Mouse (Mus musculus) embryonic facial prominence, embryonic 14.5 days (tissue): Measurements from ENCODE around the gene Bank1. TPM values are rescaled to one million over a fixed set of nuclear protein-coding genes. Genes with fewer than 3 reads are reported as not detected.

Experiments used
- ATAC-seq: fragments of 200-750 bp; cut with Nextera tagmentation; 2 replicates; pipeline ENCODE4 v1.8.0; 2017; ENCODE audit warnings: low read depth, moderate number of reproducible peaks, moderate TSS enrichment
- DNase-seq: peaks from one replicate; pipeline ENCODE4 v3.0.0-alpha.2; 2015; ENCODE audit warnings: low spot score
- H3K27ac ChIP-seq: fragments of 300-500 bp; sonication (generic); replicated peaks from 2 replicates; pipeline ENCODE4 v1.5.1; 2014; ENCODE audit warnings: low read depth, mild to moderate bottlenecking, low read length, moderate library complexity
- H3K27me3 ChIP-seq: fragments of 300-500 bp; sonication (generic); replicated peaks from 2 replicates; pipeline ENCODE4 v1.6.1; 2014; ENCODE audit warnings: low read length; ENCODE audit not compliant: control insufficient read depth, insufficient read depth
- H3K36me3 ChIP-seq: fragments of 300-500 bp; sonication (generic); 2 replicates; pipeline ENCODE4 v1.6.1; 2014; ENCODE audit warnings: low read length, mixed read lengths; ENCODE audit not compliant: control insufficient read depth, insufficient read depth
- H3K4me1 ChIP-seq: fragments of 300-500 bp; sonication (generic); 2 replicates; pipeline ENCODE4 v1.6.1; 2014; ENCODE audit warnings: antibody characterized with exemption, low read length; ENCODE audit not compliant: control insufficient read depth, insufficient read depth
- H3K4me2 ChIP-seq: fragments of 300-500 bp; sonication (generic); 2 replicates; pipeline ENCODE4 v1.6.1; 2014; ENCODE audit warnings: low read depth, mild to moderate bottlenecking, low read length, moderate library complexity, mixed read lengths
- H3K4me3 ChIP-seq: fragments of 300-500 bp; sonication (generic); 2 replicates; pipeline ENCODE4 v1.5.1; 2014; ENCODE audit warnings: low read depth, mild to moderate bottlenecking, low read length
- H3K9ac ChIP-seq: fragments of 300-500 bp; sonication (generic); 2 replicates; pipeline ENCODE4 v1.6.1; 2014; ENCODE audit warnings: low read depth, mild to moderate bottlenecking, low read length, moderate library complexity, mixed read lengths
- H3K9me3 ChIP-seq: fragments of 300-500 bp; sonication (generic); 2 replicates; pipeline ENCODE4 v1.6.1; 2016; ENCODE audit warnings: low read length; ENCODE audit not compliant: control insufficient read depth
- WGBS: fragments of 180-500 bp; shearing (Covaris S2); extraction: QIAGEN DNeasy Blood & Tissue Kit; methylation state at CpG from one replicate; pipeline ENCODE4 v1.1.7; 2014; 5-methylcytosine and 5-hydroxymethylcytosine counted together
- polyA plus RNA-seq: library from polyadenylated mRNA; unstranded; fragments of >200 nt; fragmentation: Nextera tagmentation; extraction: Ambion mirVana; gene quantifications from 2 replicates; pipeline ENCODE4 v1.2.1, GENCODE M21; 2014

Gene Bank1
- polyA plus RNA-seq, 1 experiment from 2014 or later: 1.1 TPM

GRCm38 (mm10) chr3:136166033-136166361, 159.9 kb downstream of the Bank1 start:
- Histone ChIP-seq H3K9me3 (no peaks in the 10 kb centered on the region), H3K27ac (no peak overlapping the region), H3K4me3 (no peak overlapping the region), H3K9ac (no peak overlapping the region), H3K4me2 (no peak overlapping the region), H3K36me3 (no peaks in the 10 kb centered on the region), H3K27me3 (no peaks in the 10 kb centered on the region), H3K4me1 (no peaks in the 10 kb centered on the region)
- DNase-seq (no peak), ATAC-seq (no peak)
- 86% methylated on average over 2 of the region's 2 CpGs for WGBS

GRCm38 (mm10) chr3:136165167-136166032, 160.5 kb downstream of the Bank1 start:
- Histone ChIP-seq H3K4me1 (no peaks in the 10 kb centered on the region), H3K27me3 (no peaks in the 10 kb centered on the region), H3K9me3 (no peaks in the 10 kb centered on the region), H3K9ac (no peak overlapping the region), H3K4me3 (no peak overlapping the region), H3K27ac (no peak overlapping the region), H3K4me2 (no peak overlapping the region), H3K36me3 (no peaks in the 10 kb centered on the region)
- ATAC-seq (no peak), DNase-seq (no peak)
- WGBS: 82% methylated on average over 7 of the region's 7 CpGs

GRCm38 (mm10) chr3:136158059-136158458, 167.8 kb downstream of the Bank1 start:
- no peaks in the 10 kb centered on the region for H3K36me3 ChIP-seq
- no peak overlapping the region for H3K9ac ChIP-seq
- H3K27me3 ChIP-seq: no peaks in the 10 kb centered on the region
- 57% methylated on average over 2 of the region's 2 CpGs for WGBS
- no peak overlapping the region for H3K27ac ChIP-seq
- no peak overlapping the region for H3K4me2 ChIP-seq
- no peak overlapping the region for H3K4me3 ChIP-seq
- no peak for DNase-seq
- H3K4me1 ChIP-seq: no peaks in the 10 kb centered on the region
- ATAC-seq: no peak
- no peaks in the 10 kb centered on the region for H3K9me3 ChIP-seq

DNA sequence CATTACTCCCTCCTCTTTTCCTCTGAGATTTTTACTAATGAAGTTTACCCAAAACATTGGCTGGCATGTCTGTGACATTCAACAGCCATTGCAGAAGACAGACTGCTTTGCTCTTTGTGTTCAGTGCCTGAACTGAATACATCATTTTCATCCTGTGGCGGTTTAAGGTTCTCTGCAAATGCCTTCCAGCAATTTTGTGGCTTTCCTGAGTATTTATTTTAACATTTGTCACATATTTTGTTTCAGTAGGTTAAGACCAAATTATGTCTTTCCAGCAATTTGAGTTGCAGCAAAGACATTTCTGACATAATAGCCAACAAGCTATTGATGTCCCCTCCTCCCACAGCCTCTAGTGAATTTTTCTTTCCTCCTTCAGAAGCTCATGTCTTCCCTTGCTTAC, 170.3 kb downstream of the Bank1 start:
- Histone ChIP-seq H3K9me3 (no peaks in the 10 kb centered on the region), H3K27ac (no peak overlapping the region), H3K4me2 (no peak overlapping the region), H3K9ac (no peak overlapping the region), H3K4me3 (no peak overlapping the region), H3K27me3 (no peaks in the 10 kb centered on the region), H3K36me3 (no peaks in the 10 kb centered on the region), H3K4me1 (no peaks in the 10 kb centered on the region)
- ATAC-seq (no peak), DNase-seq (peak; percentile 56)
- 32% methylated on average over 1 of the region's 1 CpGs for WGBS

DNA sequence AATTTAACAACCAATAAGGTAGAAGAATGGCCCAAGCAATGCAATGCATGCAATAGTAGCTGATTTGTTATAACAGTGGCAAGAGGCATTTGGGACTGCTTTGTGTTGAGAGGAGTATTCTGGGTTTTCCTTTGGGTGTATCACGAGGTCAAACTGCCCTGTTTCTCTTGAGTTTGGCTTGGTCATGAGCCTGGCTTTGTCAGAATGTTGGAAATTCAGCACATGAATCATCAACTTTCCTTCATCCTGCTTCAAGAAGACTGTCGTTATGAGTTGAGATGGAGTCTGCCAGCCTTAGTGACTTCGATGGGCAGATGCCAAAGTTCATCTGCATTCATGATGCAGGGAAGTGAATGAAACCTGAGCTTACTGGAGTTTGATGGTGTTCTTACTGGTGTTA, 175.0 kb downstream of the Bank1 start:
- DNase-seq: no peak
- no peaks in the 10 kb centered on the region for H3K9me3 ChIP-seq
- H3K4me3 ChIP-seq: no peak overlapping the region
- H3K27ac ChIP-seq: no peak overlapping the region
- H3K4me2 ChIP-seq: no peak overlapping the region
- 75% methylated on average over 3 of the region's 3 CpGs for WGBS
- ATAC-seq: no peak
- no peaks in the 10 kb centered on the region for H3K27me3 ChIP-seq
- no peaks in the 10 kb centered on the region for H3K4me1 ChIP-seq
- no peaks in the 10 kb centered on the region for H3K36me3 ChIP-seq
- no peak overlapping the region for H3K9ac ChIP-seq

DNA sequence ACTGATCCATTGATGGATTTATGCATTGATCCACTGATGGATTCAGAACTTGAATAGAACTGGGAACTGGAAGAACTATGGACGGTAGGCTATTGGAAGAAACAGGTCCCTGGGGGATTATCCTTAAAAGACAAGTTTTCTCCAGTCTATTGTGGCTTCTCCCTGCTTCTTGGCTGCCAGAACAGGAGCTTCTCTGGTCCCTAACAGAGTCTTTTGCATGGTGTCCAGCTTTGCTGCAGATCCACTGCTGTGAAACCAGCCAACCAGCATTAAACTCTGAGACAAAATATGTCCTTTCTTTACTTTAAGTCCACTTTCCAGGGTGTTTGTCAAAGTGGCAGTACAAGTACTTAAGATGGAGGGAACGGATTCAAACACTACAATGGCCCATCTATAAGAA, 178.7 kb downstream of the Bank1 start:
- 79% methylated on average over 2 of the region's 2 CpGs for WGBS
- ATAC-seq (no peak), DNase-seq (no peak)
- H3K36me3 ChIP-seq: no peaks in the 10 kb centered on the region
- no peaks in the 10 kb centered on the region for H3K4me1 ChIP-seq
- no peak overlapping the region for H3K4me2 ChIP-seq
- no peak overlapping the region for H3K9ac ChIP-seq
- H3K4me3 ChIP-seq: no peak overlapping the region
- H3K27ac ChIP-seq: no peak overlapping the region
- H3K9me3 ChIP-seq: no peaks in the 10 kb centered on the region
- no peaks in the 10 kb centered on the region for H3K27me3 ChIP-seq

DNA sequence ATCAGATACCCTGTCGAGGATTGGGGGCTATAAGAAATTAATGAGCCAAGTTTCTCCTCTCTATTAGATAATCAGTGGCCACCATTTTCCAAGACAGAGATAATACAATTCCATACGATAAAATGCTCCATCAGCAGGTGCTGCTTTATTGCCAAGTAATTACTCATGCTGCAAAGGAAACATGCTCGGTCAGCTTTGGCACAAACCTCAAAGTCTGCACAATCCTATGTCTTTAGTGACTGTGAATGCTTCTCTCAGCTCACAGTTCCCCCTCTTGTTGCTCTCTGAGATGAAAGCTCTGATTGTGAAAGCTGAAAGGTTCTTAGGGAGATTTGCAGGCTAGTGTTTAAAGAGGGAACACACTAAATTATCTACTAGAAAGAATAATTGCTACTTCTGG, 193.9 kb downstream of the Bank1 start:
- 69% methylated on average over 3 of the region's 3 CpGs for WGBS
- no peak overlapping the region for H3K4me2 ChIP-seq
- H3K36me3 ChIP-seq: no peaks in the 10 kb centered on the region
- no peak overlapping the region for H3K9ac ChIP-seq
- no peak overlapping the region for H3K27ac ChIP-seq
- H3K9me3 ChIP-seq: no peaks in the 10 kb centered on the region
- DNase-seq: peak; percentile 34
- no peaks in the 10 kb centered on the region for H3K27me3 ChIP-seq
- ATAC-seq: no peak
- no peaks in the 10 kb centered on the region for H3K4me1 ChIP-seq
- H3K4me3 ChIP-seq: no peak overlapping the region

DNA sequence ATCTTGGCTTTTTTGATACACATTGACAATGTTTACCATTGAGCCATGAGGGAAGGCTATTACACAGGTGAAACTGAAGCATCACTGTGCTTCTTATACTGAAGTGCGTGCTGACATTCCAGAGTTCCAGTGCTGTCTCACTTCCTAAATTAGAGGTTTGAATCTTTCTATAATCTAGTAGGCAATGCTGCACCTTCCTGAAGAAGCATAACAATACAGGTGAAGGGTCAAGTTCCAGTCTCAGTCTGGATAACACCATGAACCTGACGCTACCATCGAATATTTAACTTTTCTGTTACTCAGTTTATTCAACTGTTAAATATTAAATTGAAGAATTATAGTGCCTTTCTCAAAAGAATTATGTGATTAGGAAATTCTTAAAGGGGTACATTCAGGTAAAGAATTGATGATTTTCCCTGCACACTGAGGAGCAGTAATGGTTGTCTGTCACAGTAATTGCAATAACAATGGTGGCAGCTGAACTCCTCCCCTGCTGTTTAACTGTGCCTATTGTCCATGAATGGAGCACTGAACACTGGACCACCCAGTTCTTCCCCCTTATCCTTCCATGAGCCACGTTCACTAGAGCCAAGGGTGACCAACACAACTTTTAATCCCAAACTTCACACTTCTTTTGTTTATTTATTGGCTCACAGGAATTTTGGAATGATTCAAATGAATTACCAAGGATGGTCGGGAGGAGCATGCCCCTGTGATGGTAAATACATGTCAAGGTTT, 210.2 kb downstream of the Bank1 start:
- Histone ChIP-seq H3K27me3 (no peaks in the 10 kb centered on the region), H3K4me1 (no peaks in the 10 kb centered on the region), H3K36me3 (no peaks in the 10 kb centered on the region), H3K9me3 (no peaks in the 10 kb centered on the region), H3K4me3 (no peak overlapping the region), H3K27ac (no peak overlapping the region), H3K4me2 (no peak overlapping the region), H3K9ac (no peak overlapping the region)
- no peak for DNase-seq
- WGBS: 70% methylated on average over 5 of the region's 5 CpGs
- no peak for ATAC-seq
